Mouse (Mus musculus): ENCODE measurements around the gene Gm10037.
A peak's percentile ranks its signal among the peaks of the same experiment; 100 is the strongest.
"Not testable (repeated sequence)": the region's sequence is repeated elsewhere in the genome, so short reads cannot be mapped to it uniquely, and the experiment has no call there.

Gene Gm10037

DNA sequence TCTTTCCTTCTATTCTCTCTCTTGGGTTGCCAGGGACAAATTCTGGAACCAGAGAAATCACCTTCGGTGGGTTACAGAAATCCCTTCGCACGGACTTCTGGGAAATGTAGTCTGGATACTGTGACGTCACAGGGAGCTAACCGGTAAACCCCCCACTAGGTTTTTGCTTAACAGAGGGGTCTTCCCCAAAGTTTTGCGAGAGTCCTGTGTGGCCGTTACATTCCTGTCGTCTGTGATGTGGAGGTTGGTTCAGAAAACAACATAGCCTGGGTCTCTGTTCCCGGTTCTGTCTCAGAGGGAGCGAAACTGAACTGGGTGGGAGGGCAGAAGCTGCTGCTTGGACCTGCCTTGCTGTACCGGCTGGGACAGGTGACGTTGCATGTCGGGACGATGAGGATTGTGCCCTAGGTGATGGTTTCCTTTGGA lies at the start of gene Gm10037:
Gm10037 (plus strand) TSS at position 196 of the 426 bp plus-strand sequence.
- peak within 1 kb of the TSS; percentile 76 for H3K4me3 ChIP-seq (replicated peaks; ENCODE audit: low read length)
- no peak for TF ChIP-seq POU5F1 (IDR thresholded peaks at IDR 0.05; ENCODE audit: borderline replicate concordance, low read length)
- no peak for TF ChIP-seq NANOG (IDR thresholded peaks at IDR 0.05; ENCODE audit: borderline replicate concordance, low read length)
- no peak for TF ChIP-seq CTCF (conservative IDR thresholded peaks at IDR 0.05; ENCODE audit: low read length)
- peaks cover 7% of the 10 kb centered on the region; the same call in 1 of the 2 replicates for H3K9me3 ChIP-seq (ENCODE audit: low read length)
- H3K36me3 ChIP-seq (ENCODE audit: insufficient read depth, low read length), result peaks cover 8% of the 10 kb centered on the region
- no peaks in the 10 kb centered on the region for H3K27me3 ChIP-seq (ENCODE audit: insufficient read depth, low read length)
- H3K4me1 ChIP-seq (replicated peaks; ENCODE audit: low read depth, low read length), result peaks cover 15% of the 10 kb centered on the region

DNA sequence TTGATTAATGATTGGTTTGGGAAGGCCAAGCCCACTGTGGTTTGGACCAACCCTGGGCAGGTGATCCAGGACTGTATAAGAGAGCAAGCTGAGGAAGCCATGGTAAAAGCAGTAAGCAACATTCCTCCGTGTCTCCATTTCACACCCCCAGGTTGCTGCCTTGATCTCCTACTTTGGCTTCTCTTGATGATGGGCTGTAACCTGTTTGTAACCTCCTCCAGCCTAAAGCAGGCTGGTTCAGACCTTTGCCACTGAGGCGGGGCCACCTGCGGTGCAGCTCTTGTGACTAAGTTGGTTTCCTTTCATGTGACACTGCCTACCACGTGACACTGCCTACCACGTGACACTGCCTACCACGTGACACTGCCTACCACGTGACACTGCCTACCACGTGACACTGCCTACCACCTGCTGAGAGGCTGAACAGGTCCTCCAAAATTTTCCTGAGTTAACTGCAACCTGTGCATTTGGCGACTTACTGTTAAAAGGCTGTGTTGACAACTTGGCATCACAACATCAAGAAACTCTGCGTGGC lies 38.9 kb upstream of the Gm10037 start:
- Histone ChIP-seq H3K4me1 (replicated peaks; ENCODE audit: low read depth, low read length) (peaks cover 19% of the 10 kb centered on the region), H3K36me3 (ENCODE audit: insufficient read depth, low read length) (peaks cover 10% of the 10 kb centered on the region), H3K9me3 (ENCODE audit: low read length) (no peaks in the 10 kb centered on the region), H3K4me3 (replicated peaks; ENCODE audit: low read length) (no peak overlapping the region), H3K27me3 (ENCODE audit: insufficient read depth, low read length) (no peaks in the 10 kb centered on the region)
- TF ChIP-seq NANOG (IDR thresholded peaks at IDR 0.05; ENCODE audit: borderline replicate concordance, low read length), result no peak
- no peak for TF ChIP-seq CTCF (conservative IDR thresholded peaks at IDR 0.05; ENCODE audit: low read length)
- TF ChIP-seq POU5F1 (IDR thresholded peaks at IDR 0.05; ENCODE audit: borderline replicate concordance, low read length), result no peak

DNA sequence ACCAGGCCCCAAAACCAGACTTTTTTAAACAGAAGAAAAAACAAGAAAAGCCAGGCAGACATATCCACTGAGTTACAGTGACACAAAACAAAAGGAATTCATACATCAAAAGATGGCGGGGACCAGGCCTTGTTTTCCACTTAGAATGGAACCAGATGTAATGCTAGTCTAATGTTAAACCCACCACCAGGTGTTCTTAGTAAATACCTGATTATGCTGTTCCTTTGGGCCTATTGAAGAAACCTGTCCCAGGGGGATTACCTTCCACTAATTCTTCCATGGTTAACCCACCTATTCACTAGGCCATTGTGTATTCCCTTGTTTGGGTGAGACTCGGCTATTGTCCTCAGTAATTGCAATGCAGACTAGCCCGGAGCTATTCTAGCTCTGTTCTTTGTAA lies 32.3 kb upstream of the Gm10037 start:
- no peak for TF ChIP-seq NANOG (IDR thresholded peaks at IDR 0.05; ENCODE audit: borderline replicate concordance, low read length)
- TF ChIP-seq CTCF (conservative IDR thresholded peaks at IDR 0.05; ENCODE audit: low read length), result no peak
- TF ChIP-seq POU5F1 (IDR thresholded peaks at IDR 0.05; ENCODE audit: borderline replicate concordance, low read length), result no peak
- Histone ChIP-seq H3K36me3 (ENCODE audit: insufficient read depth, low read length) (no peaks in the 10 kb centered on the region), H3K4me3 (replicated peaks; ENCODE audit: low read length) (no peak overlapping the region), H3K9me3 (ENCODE audit: low read length) (peaks cover 13% of the 10 kb centered on the region), H3K4me1 (replicated peaks; ENCODE audit: low read depth, low read length) (no peaks in the 10 kb centered on the region), H3K27me3 (ENCODE audit: insufficient read depth, low read length) (no peaks in the 10 kb centered on the region)

DNA sequence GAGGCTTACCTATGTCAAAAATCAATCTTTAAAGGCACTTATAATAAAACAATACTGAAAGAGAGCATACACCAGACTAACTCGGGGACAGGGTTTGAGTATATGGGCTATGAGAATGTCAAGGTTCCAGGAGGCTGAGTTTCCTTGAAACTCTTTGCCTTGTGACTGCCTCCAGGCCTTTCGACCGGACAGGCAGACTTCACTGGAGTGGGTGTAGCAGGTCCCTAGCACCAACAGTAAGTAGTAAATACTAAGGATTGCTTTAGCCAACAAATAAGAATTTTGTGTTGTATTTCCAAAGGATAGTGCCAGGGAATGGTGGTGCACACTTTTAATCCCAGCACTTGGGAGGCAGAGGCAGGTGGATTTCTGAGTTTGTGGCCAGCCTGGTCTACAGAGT lies 31.8 kb upstream of the Gm10037 start:
- H3K36me3 ChIP-seq (ENCODE audit: insufficient read depth, low read length); H3K4me1 ChIP-seq (replicated peaks; ENCODE audit: low read depth, low read length); H3K4me3 ChIP-seq (replicated peaks; ENCODE audit: low read length); H3K27me3 ChIP-seq (ENCODE audit: insufficient read depth, low read length): not testable (repeated sequence)
- peaks cover 13% of the 10 kb centered on the region for H3K9me3 ChIP-seq (ENCODE audit: low read length)

DNA sequence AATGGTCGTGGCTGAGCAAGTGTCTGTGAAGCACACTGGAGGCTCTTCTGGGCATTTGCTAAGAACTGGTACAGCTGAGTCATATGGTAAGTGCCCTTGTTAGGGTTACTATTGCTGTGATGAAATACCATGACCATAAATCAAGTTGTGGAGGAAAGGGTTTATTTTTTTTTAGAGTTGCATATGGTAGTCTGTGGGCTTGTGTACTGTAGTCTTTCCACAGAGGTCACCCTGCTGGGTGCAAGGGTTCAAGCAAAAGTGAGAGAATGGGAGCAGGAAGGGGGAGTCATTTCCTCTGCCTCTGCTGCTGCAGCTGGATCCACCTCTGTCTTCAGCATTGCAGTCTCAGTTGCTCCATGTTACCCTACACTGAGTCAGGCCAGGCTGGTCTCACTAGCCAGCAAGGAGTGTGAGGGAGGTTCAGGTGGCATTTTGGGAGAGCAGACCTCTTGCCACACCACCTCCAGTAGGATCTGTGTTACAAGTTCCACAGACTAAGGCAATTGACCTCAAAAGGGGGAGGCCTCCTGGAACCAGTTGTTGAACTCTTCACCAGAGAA lies 19.2 kb upstream of the Gm10037 start:
- Histone ChIP-seq H3K36me3 (ENCODE audit: insufficient read depth, low read length) (no peaks in the 10 kb centered on the region), H3K4me1 (replicated peaks; ENCODE audit: low read depth, low read length) (peaks cover 12% of the 10 kb centered on the region), H3K27me3 (ENCODE audit: insufficient read depth, low read length) (no peaks in the 10 kb centered on the region), H3K9me3 (ENCODE audit: low read length) (no peaks in the 10 kb centered on the region), H3K4me3 (replicated peaks; ENCODE audit: low read length) (no peak overlapping the region)
- TF ChIP-seq CTCF (conservative IDR thresholded peaks at IDR 0.05; ENCODE audit: low read length) (no peak), NANOG (IDR thresholded peaks at IDR 0.05; ENCODE audit: borderline replicate concordance, low read length) (no peak), POU5F1 (IDR thresholded peaks at IDR 0.05; ENCODE audit: borderline replicate concordance, low read length) (no peak)

DNA sequence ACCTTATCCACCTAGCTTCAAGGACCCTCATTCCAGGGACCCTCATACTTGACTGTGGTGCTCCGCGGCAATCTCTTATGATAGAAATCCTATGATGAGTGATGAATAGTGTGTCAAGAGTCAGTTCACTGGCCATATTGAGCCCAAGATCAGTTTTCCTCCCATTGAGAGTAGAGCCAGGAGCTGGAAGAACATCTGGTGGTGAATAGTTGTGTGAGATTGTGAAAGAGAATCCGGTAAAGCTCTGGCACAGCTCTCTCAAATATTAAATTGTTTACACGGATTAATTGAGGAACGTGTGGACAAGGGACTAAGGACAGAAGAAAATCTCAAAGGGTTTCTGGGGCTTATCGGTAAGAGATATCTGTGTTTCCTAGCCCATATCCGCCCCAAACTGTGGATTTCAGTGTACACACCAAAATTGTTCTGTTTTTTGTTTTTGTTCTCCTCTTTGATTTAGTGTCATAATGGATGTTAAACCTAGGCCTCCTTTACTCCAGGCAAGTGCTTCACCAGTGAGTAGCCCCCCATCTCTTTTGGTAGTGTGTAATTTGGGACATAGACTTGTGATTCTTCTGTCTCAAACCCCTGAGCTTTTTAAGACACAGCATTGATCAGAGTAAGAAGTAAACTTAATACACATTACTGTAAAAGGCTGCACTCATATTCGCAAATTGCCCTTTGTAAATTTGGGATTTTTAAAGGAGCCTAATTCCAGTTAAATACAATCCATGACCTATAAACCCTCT lies 17.8 kb upstream of the Gm10037 start:
- no peaks in the 10 kb centered on the region; the same call in 1 of the 2 replicates for H3K9me3 ChIP-seq (ENCODE audit: low read length)
- no peaks in the 10 kb centered on the region for H3K27me3 ChIP-seq (ENCODE audit: insufficient read depth, low read length)
- TF ChIP-seq CTCF (conservative IDR thresholded peaks at IDR 0.05; ENCODE audit: low read length) (no peak), POU5F1 (IDR thresholded peaks at IDR 0.05; ENCODE audit: borderline replicate concordance, low read length) (no peak), NANOG (IDR thresholded peaks at IDR 0.05; ENCODE audit: borderline replicate concordance, low read length) (no peak)
- H3K4me3 ChIP-seq (replicated peaks; ENCODE audit: low read length), result peak overlapping the region; percentile 84
- no peaks in the 10 kb centered on the region for H3K36me3 ChIP-seq (ENCODE audit: insufficient read depth, low read length)
- peaks cover 12% of the 10 kb centered on the region for H3K4me1 ChIP-seq (replicated peaks; ENCODE audit: low read depth, low read length)

DNA sequence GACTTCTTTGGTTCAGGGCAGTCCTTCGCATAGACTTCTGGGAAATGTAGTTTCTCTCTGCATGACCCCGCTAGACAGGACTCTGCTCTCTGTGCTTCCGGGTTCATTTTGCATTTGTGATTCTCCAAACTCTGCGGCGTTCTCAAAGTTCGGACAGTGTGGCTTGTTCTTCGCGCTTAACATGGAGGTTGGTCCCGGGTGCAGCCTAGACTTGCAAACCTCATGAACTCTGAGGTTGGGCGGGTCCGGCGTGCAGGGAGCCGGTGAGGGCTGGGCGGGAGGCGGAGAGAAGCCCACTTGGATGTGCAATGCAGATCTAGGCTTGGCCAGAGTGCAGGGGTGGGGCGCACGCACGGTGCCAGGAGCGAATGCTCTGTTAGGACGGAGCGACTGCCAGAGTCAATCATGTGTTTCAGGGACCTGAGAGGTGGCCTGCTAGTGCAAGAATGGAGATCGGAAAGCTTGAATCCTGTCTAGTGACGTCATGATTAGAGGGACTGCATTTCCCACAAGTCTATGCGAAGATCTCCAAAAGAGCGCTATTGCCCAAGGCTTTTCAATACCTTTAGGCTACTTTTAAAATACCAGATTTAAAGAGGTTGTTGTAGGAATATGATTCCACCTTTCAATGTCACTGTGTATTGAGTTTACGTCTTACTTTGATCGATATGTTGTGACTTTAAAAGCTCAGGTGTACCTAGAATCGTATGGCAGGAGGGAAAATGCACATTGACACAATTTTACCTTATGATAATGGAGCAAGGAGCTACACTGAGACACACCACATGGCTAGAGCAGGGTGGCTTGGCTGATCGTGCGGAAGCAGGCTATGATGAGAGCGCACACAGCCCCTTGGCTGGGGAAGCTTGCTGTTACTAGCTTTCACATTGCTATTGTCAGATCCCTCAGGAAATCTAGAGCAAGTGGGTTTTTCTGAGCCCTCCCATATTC lies 16.9 kb upstream of the Gm10037 start, which contains the start of gene Zfp273:
Zfp273 (plus strand) TSS at position 31 of the 951 bp plus-strand sequence.
- Histone ChIP-seq H3K27me3 (ENCODE audit: insufficient read depth, low read length) (no peaks in the 10 kb centered on the region), H3K9me3 (ENCODE audit: low read length) (no peaks in the 10 kb centered on the region; the same call in 1 of the 2 replicates), H3K36me3 (ENCODE audit: insufficient read depth, low read length) (no peaks in the 10 kb centered on the region), H3K4me1 (replicated peaks; ENCODE audit: low read depth, low read length) (peaks cover 9% of the 10 kb centered on the region), H3K4me3 (replicated peaks; ENCODE audit: low read length) (peak within 1 kb of the TSS; percentile 84)
- TF ChIP-seq NANOG (IDR thresholded peaks at IDR 0.05; ENCODE audit: borderline replicate concordance, low read length) (no peak), POU5F1 (IDR thresholded peaks at IDR 0.05; ENCODE audit: borderline replicate concordance, low read length) (no peak), CTCF (conservative IDR thresholded peaks at IDR 0.05; ENCODE audit: low read length) (no peak)

DNA sequence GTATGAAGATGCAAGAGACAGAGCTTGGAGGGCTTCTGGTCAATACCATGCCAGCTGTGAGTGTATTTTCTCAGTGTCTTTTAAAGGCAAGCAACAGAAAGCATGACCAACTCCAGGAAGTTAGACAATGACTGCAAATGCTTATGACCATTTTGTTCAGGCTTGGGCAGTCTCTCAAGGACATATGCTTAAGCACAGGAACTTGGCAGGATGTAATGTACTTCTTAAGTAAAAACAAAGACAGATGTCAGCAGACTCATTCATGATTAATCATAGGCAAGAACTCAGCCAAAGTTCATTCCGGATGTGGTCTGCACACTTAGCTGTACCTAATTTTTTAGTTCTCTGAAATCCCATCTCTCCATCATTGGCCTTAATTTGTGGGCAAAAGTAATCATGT lies 12.3 kb upstream of the Gm10037 start:
- Histone ChIP-seq H3K36me3 (ENCODE audit: insufficient read depth, low read length) (no peaks in the 10 kb centered on the region), H3K4me1 (replicated peaks; ENCODE audit: low read depth, low read length) (no peaks in the 10 kb centered on the region; the same call in 1 of the 2 replicates)

DNA sequence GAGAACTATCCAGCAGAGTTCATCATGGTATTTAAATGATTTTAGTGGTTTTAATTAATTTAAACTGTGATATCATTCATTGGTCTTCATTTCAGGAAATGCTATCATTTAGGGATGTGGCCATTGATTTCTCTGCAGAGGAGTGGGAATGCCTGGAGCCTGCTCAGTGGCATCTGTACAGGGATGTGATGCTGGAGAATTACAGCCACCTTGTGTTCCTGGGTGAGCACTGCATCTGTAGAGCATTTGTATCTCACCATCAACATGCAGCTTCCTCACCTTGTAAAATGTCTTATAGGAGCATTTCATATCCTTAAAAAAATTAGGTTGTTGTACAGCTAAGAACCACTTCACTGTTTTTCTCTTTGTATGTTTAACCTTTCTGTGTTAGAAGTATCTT lies 2.2 kb downstream of the Gm10037 start:
- H3K9me3 ChIP-seq (ENCODE audit: low read length); H3K4me3 ChIP-seq (replicated peaks; ENCODE audit: low read length); H3K36me3 ChIP-seq (ENCODE audit: insufficient read depth, low read length); H3K27me3 ChIP-seq (ENCODE audit: insufficient read depth, low read length): not testable (repeated sequence)
- H3K4me1 ChIP-seq (replicated peaks; ENCODE audit: low read depth, low read length), result peaks cover 19% of the 10 kb centered on the region

More for the DNA sequence above, 12.3 kb upstream of the Gm10037 start:
- no peaks in the 10 kb centered on the region; the same call in 1 of the 2 replicates for H3K9me3 ChIP-seq (ENCODE audit: low read length)
- H3K4me3 ChIP-seq (replicated peaks; ENCODE audit: low read length), result no peak overlapping the region
- H3K27me3 ChIP-seq (ENCODE audit: insufficient read depth, low read length), result no peaks in the 10 kb centered on the region
- TF ChIP-seq NANOG (IDR thresholded peaks at IDR 0.05; ENCODE audit: borderline replicate concordance, low read length), result no peak
- TF ChIP-seq CTCF (conservative IDR thresholded peaks at IDR 0.05; ENCODE audit: low read length), result no peak
- no peak for TF ChIP-seq POU5F1 (IDR thresholded peaks at IDR 0.05; ENCODE audit: borderline replicate concordance, low read length)

All from E14TG2a.4 (cell line).